Mouse (Mus musculus): ENCODE data around the gene Leng1.
"Not testable (repeated sequence)": the region's sequence is repeated elsewhere in the genome, so short reads cannot be mapped to it uniquely, and the experiment has no call there.

The Leng1 gene

DNA sequence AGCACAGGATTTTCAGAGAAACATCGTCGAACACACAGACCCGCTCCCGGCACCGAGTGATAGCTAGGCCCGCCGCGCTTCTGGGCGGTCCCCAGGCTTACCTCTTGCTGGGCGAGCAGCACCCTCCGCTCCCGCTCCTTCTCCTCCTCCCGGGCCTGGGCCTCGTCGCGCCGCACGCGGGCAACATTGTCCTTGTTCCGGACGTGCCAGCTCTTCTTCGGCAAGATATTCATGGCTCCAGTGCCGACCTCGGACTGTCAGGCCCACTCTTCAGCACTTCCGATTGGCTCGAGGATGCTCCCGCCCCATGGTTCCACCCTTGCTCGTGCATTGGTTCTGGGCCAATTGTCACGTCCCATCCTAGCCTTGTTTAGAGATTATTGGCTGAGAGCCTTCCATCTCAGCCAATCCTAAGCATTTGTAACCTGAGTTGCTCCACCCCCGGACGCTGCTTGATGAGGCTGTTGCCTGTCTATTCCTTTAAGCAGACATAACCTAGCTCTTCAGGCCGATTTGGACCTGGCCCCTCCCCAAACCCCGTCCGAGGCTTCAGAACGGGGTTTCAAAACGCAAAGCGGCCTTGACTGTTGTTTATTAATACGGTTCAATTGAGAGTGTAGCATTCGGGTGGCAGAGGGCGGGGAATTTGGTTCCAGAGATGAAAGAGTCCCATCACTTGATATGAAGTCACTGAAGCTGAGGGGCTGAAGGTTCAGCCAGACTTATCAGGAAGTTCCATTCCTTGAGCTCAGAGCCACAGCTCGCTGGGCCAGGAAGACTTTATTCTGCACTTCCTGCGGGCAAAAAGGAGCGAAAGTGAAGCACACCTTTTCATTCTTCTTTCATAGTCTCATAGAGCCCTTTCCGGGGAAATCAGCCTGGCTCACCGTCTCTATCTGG, at the start of gene Leng1:
TSS of gene Leng1 (minus strand) at position 626 of the 900 bp plus-strand sequence.
- H3K27me3 ChIP-seq (ENCODE audit: insufficient read depth, low read length), result no peaks in the 10 kb centered on the region
- H3K4me1 ChIP-seq (replicated peaks; ENCODE audit: low read depth, low read length), result peaks cover 45% of the 10 kb centered on the region
- TF ChIP-seq POU5F1 (IDR thresholded peaks at IDR 0.05; ENCODE audit: borderline replicate concordance, low read length), result no peak
- TF ChIP-seq CTCF (conservative IDR thresholded peaks at IDR 0.05; ENCODE audit: low read length), result no peak
- TF ChIP-seq NANOG (IDR thresholded peaks at IDR 0.05; ENCODE audit: borderline replicate concordance, low read length), result no peak
- peaks cover 37% of the 10 kb centered on the region for H3K36me3 ChIP-seq (ENCODE audit: insufficient read depth, low read length)
- H3K4me3 ChIP-seq (replicated peaks; ENCODE audit: low read length), result peak within 1 kb of the TSS; percentile 88
- H3K9me3 ChIP-seq (ENCODE audit: low read length), result no peaks in the 10 kb centered on the region

DNA sequence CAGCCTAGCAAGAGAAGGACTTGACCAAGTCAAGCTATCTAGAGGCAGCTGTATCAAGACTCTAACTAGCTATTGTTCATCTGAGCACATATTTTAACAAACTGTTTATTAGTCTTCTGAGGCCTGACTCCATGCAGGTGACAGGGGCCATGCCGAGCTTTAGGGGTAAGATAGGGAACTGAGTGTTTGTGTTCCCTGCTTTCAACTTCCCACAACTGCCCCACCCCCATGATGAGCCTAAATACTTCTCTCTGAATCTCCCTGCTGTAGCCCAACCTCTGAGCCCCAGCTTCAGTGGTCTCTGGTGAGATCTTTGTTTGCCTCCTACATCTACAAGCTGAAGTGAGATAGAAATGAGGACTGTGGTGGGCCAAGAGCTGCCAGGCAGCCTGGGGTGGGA, 49.6 kb upstream of the Leng1 start:
- TF ChIP-seq POU5F1 (IDR thresholded peaks at IDR 0.05; ENCODE audit: borderline replicate concordance, low read length), result no peak
- no peak for TF ChIP-seq CTCF (conservative IDR thresholded peaks at IDR 0.05; ENCODE audit: low read length)
- no peak for TF ChIP-seq NANOG (IDR thresholded peaks at IDR 0.05; ENCODE audit: borderline replicate concordance, low read length)
- Histone ChIP-seq H3K4me3 (replicated peaks; ENCODE audit: low read length) (no peak overlapping the region), H3K27me3 (ENCODE audit: insufficient read depth, low read length) (peaks cover 2% of the 10 kb centered on the region; the same call in 1 of the 2 replicates), H3K4me1 (replicated peaks; ENCODE audit: low read depth, low read length) (no peaks in the 10 kb centered on the region), H3K36me3 (ENCODE audit: insufficient read depth, low read length) (no peaks in the 10 kb centered on the region), H3K9me3 (ENCODE audit: low read length) (no peaks in the 10 kb centered on the region)

DNA sequence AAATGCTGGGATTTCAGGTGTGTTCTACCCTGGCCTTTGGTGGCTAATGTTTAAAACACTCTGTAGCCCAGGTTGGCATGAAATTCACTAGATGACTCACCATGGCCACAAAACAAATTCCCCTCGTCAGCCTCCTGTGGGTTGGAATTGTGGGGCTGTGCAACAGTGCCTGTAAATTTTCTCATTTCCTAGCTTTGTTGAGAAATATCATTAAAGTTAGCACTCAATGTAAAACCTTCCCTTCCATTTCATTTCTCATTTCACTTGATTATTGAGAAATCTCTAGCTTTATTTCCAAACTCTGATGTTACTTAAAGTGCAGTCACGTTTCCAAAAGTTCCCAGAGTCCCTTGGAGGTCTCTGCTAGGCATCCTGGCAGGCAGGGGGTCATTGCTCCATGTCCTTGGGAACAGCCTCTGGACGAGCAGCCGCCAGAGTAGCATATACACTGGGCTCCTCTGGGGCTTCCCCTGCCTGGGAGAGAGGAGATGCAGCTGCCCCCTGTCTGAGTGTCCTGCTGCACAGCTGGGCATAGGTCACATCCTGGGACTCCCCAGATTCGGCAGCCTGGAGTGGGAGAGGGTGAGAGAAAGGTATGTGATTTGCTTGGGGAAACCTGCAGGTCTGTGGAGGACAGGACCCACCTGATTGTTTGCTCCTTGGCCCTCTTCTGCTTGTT, 46.8 kb upstream of the Leng1 start:
- no peaks in the 10 kb centered on the region for H3K4me1 ChIP-seq (replicated peaks; ENCODE audit: low read depth, low read length)

DNA sequence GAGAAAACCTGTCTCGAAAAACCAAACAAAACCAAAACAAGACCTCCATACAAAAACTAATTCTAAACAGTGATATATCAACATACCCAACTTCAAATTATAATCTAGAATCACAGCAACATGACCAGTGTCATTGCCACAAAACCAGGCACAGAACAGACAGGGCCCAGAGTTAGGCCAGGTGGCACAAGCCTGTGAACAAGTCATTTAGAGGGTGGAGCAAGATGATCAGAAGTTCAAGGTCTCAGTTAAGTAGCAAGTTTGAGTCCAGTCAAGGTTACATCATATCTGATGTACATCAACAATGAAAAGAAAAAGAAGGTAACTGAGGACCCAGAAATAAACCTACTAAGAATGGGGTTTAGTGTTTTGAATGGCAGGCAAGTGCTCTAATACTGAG, 43.4 kb upstream of the Leng1 start:
- no peak overlapping the region for H3K4me3 ChIP-seq (replicated peaks; ENCODE audit: low read length)
- TF ChIP-seq NANOG (IDR thresholded peaks at IDR 0.05; ENCODE audit: borderline replicate concordance, low read length) (no peak), POU5F1 (IDR thresholded peaks at IDR 0.05; ENCODE audit: borderline replicate concordance, low read length) (no peak), CTCF (conservative IDR thresholded peaks at IDR 0.05; ENCODE audit: low read length) (no peak)
- H3K36me3 ChIP-seq (ENCODE audit: insufficient read depth, low read length), result peaks cover 39% of the 10 kb centered on the region
- H3K4me1 ChIP-seq (replicated peaks; ENCODE audit: low read depth, low read length), result 0 out of 2 replicates have a peak, but pooled peaks cover 8% of the 10 kb centered on the region
- peaks cover 2% of the 10 kb centered on the region; the same call in 1 of the 2 replicates for H3K27me3 ChIP-seq (ENCODE audit: insufficient read depth, low read length)
- no peaks in the 10 kb centered on the region for H3K9me3 ChIP-seq (ENCODE audit: low read length)

More for the DNA sequence above, 46.8 kb upstream of the Leng1 start:
- peaks cover 7% of the 10 kb centered on the region for H3K36me3 ChIP-seq (ENCODE audit: insufficient read depth, low read length)
- no peaks in the 10 kb centered on the region for H3K9me3 ChIP-seq (ENCODE audit: low read length)
- H3K27me3 ChIP-seq (ENCODE audit: insufficient read depth, low read length), result peaks cover 2% of the 10 kb centered on the region; the same call in 1 of the 2 replicates
- TF ChIP-seq NANOG (IDR thresholded peaks at IDR 0.05; ENCODE audit: borderline replicate concordance, low read length), result no peak
- no peak for TF ChIP-seq CTCF (conservative IDR thresholded peaks at IDR 0.05; ENCODE audit: low read length)
- no peak for TF ChIP-seq POU5F1 (IDR thresholded peaks at IDR 0.05; ENCODE audit: borderline replicate concordance, low read length)
- H3K4me3 ChIP-seq (replicated peaks; ENCODE audit: low read length), result no peak overlapping the region

DNA sequence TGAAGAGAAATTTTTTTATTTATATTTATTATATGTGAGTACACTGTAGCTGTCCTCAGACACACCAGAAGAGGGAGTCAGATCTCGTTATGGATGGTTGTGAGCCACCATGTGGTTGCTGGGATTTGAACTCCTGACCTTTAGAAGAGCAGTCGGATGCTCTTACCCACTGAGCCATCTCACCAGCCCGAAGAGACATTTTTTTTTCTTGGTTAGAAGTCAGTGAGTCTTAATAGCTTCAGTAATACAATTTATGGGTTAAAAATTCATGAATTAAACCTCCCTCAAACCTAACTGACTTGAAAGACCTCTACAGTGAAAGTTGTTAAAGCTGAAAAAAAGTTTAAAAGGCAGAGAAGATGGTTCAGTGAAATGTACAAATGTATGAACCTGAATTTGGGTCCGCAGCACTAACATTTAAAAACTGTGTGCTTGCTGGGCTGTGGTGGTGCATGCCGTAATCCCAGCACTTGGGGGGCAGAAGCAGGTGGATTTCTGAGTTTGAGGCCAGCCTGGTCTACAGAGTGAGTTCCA, 42.9 kb upstream of the Leng1 start:
- H3K27me3 ChIP-seq (ENCODE audit: insufficient read depth, low read length); H3K4me3 ChIP-seq (replicated peaks; ENCODE audit: low read length); H3K4me1 ChIP-seq (replicated peaks; ENCODE audit: low read depth, low read length); H3K9me3 ChIP-seq (ENCODE audit: low read length): not testable (repeated sequence)
- H3K36me3 ChIP-seq (ENCODE audit: insufficient read depth, low read length), result peaks cover 39% of the 10 kb centered on the region

DNA sequence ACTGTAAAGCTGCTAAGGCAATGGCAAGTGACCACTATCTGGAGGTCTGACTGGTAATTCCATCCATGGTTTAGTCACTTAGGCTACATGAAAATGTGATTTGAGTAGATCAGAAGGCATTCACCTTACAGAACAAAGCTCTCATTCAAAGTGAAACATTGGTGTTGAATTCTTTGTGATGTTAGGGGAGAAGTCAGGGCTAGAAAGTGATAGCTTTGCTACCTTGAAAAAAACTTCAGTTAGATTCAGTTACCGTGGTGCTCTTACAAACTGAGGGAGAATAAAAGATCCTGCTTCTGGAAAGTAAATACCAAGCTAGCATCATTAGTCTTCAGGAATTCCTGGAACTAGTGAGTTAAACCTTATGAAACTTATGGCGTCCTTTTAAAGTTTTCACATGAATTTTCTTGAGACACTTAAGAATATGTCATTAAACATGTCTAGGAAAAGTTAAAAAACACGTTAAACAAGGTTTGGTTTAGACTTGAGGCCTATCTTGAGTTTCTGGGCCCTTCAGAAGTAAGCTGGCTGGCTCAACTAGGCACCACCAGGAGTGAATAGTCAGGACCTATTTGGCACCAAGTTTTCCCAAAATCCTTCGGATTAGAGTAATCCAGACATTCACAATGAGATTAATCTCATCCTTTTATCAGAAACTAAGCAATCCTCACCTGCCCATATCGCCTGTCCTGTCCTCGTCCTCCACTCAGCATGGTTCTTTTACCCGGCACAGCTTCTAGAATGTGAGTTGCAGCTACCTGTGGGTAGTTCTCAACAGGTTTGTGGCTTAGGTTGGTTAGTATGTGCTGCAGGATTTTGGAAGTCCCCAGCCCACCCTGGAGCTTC, 42.2 kb upstream of the Leng1 start:
- H3K4me3 ChIP-seq (replicated peaks; ENCODE audit: low read length), result no peak overlapping the region
- TF ChIP-seq CTCF (conservative IDR thresholded peaks at IDR 0.05; ENCODE audit: low read length), result no peak
- TF ChIP-seq NANOG (IDR thresholded peaks at IDR 0.05; ENCODE audit: borderline replicate concordance, low read length), result no peak
- TF ChIP-seq POU5F1 (IDR thresholded peaks at IDR 0.05; ENCODE audit: borderline replicate concordance, low read length), result no peak
- H3K36me3 ChIP-seq (ENCODE audit: insufficient read depth, low read length), result peaks cover 39% of the 10 kb centered on the region
- H3K4me1 ChIP-seq (replicated peaks; ENCODE audit: low read depth, low read length), result peaks cover 15% of the 10 kb centered on the region
- no peaks in the 10 kb centered on the region for H3K9me3 ChIP-seq (ENCODE audit: low read length)
- no peaks in the 10 kb centered on the region for H3K27me3 ChIP-seq (ENCODE audit: insufficient read depth, low read length)

DNA sequence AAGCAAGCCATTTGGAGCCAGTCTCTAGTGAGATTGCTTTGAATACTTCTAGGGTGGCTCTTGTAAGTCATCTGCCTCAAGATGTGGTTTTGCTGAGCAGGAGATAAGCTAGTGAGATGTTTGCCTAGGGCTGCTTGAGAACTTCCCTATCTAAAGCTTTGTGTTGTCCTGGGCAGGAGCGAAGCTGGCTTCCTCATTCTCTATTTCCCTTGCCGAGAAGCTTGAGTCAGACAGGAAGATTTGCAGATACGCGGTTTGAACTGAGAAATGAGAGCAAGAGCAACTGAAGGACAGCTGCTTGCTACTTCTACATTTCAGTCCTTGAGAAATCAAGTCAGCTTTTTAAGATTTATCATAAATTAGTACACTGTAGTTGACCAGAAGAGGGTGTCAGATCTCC, 41.4 kb upstream of the Leng1 start:
- peaks cover 15% of the 10 kb centered on the region for H3K4me1 ChIP-seq (replicated peaks; ENCODE audit: low read depth, low read length)
- TF ChIP-seq CTCF (conservative IDR thresholded peaks at IDR 0.05; ENCODE audit: low read length) (no peak), POU5F1 (IDR thresholded peaks at IDR 0.05; ENCODE audit: borderline replicate concordance, low read length) (no peak), NANOG (IDR thresholded peaks at IDR 0.05; ENCODE audit: borderline replicate concordance, low read length) (no peak)
- H3K9me3 ChIP-seq (ENCODE audit: low read length), result no peaks in the 10 kb centered on the region
- no peaks in the 10 kb centered on the region for H3K27me3 ChIP-seq (ENCODE audit: insufficient read depth, low read length)
- H3K4me3 ChIP-seq (replicated peaks; ENCODE audit: low read length), result peak overlapping the region; percentile 96
- peaks cover 39% of the 10 kb centered on the region for H3K36me3 ChIP-seq (ENCODE audit: insufficient read depth, low read length)

Measured in E14TG2a.4 (cell line).